Mouse (Mus musculus) heart, adult 2 months (tissue): ENCODE results near the gene Pdxdc1.
"Not testable (repeated sequence)": the region's sequence is repeated elsewhere in the genome, so short reads cannot be mapped to it uniquely, and the experiment has no call there.

Experiments used
- CTCF ChIP-seq: fragments of 200-600 bp; IDR thresholded peaks from 2 replicates; pipeline ENCODE4 v1.8.1; 2022; ENCODE audit warnings: antibody characterized with exemption, mild to moderate bottlenecking, moderate library complexity
- EP300 ChIP-seq: fragments of 200-500 bp; IDR thresholded peaks from 2 replicates; pipeline ENCODE4 v1.6.1; 2011; ENCODE audit warnings: low read depth, low read length, control low read depth; ENCODE audit not compliant: insufficient read depth
- POLR2A ChIP-seq: fragments of 200-500 bp; IDR thresholded peaks from 2 replicates; pipeline ENCODE4 v1.6.1; 2011; ENCODE audit warnings: mild to moderate bottlenecking, low read depth, low read length, control low read depth; ENCODE audit not compliant: insufficient read depth

DNA sequence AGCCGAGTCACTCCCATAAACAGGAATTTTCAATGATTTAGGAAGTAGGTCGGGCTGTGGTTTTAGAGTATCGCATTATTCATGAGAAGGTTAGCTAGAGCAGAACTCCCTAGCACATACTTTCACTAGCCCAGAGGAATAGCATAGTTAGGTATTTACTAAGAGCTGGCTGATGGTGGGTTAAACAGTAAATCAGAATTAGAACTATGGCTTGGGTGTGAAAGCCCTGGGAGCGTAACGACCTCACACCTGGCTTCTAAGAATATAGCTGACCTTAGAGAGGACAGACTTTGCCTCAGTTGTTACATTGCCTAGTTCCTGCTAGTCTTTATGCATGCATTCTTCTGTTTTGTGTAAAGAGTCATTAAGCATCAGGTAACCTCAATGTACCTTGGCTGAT lies 20.0 kb upstream of the Pdxdc1 start:
- TF ChIP-seq POLR2A, CTCF, EP300: not testable (repeated sequence)
